Mouse (Mus musculus): ENCODE results near the gene Olfr71.

DNA sequence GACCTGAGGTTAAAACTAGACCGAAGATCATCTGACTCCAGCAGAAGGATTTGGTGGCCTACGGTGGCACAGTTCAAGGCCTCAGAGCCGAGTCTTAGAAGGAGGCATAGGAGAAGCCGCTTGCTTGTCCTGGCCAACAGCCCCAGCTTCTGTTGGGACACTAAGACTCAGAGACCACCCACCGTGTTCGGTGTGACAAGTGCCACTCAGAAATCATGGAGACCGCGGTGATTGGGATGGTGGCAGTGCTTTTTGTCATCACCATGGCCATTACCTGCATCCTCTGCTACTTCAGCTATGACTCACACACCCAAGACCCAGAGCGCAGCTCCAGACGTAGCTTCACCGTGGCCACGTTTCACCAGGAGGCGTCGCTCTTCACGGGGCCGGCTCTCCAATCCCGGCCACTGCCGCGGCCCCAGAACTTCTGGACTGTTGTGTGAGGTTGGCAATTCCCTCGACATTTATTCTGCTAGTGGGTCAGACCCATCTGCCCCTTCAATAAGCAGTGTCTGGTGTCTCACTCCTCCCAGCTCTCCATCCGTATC, 20.8 kb upstream of the Olfr71 start:
- TF ChIP-seq CTCF (IDR thresholded peaks at IDR 0.05; ENCODE audit: control insufficient read depth, insufficient read depth, insufficient read length): no peak
- TF ChIP-seq MAX (IDR thresholded peaks at IDR 0.05): no peak

All from C2C12 (cell line).